Mouse (Mus musculus): ENCODE measurements at regions not wholly inside any gene's neighbourhood (a gene's known extent, or its start where the extent isn't known, plus 50 kb on each side); places are given as distances from the start of the nearest gene placed in this dataset.

- no peak overlapping the region for H3K9ac ChIP-seq
- 79% methylated on average over 1 of the region's 1 CpGs for WGBS
- H3K27me3 ChIP-seq (ENCODE audit: insufficient read depth, low read length) = no peaks in the 10 kb centered on the region
- H3K36me3 ChIP-seq (ENCODE audit: insufficient read depth) = no peaks in the 10 kb centered on the region
- no peak overlapping the region for H3K27ac ChIP-seq (ENCODE audit: low read depth, low read length)
- no peaks in the 10 kb centered on the region for H3K9me3 ChIP-seq (ENCODE audit: low read length)
- TF ChIP-seq CTCF (IDR thresholded peaks at IDR 0.05; ENCODE audit: low read depth) = no peak
- H3K4me2 ChIP-seq (ENCODE audit: low read depth) = no peak overlapping the region
- no peaks in the 10 kb centered on the region for H3K4me1 ChIP-seq (ENCODE audit: insufficient read depth)
- DNase-seq (no peak), ATAC-seq (no peak)
- no peak overlapping the region for H3K4me3 ChIP-seq (ENCODE audit: low read depth, low read length)
Measured at GRCm38 (mm10) chrX:158632406-158632805, 577.7 kb upstream of the Rps6ka3 start.

GRCm38 (mm10) chrX:158652226-158652625 lies 557.9 kb upstream of the Rps6ka3 start:
- H3K36me3 ChIP-seq (ENCODE audit: insufficient read depth) = no peaks in the 10 kb centered on the region
- H3K4me1 ChIP-seq (ENCODE audit: insufficient read depth) = no peaks in the 10 kb centered on the region
- ATAC-seq (no peak), DNase-seq (no peak)
- H3K27ac ChIP-seq (ENCODE audit: low read depth, low read length) = no peak overlapping the region
- no peaks in the 10 kb centered on the region for H3K9me3 ChIP-seq (ENCODE audit: low read length)
- no peak for TF ChIP-seq CTCF (IDR thresholded peaks at IDR 0.05; ENCODE audit: low read depth)
- no peak overlapping the region for H3K4me3 ChIP-seq (ENCODE audit: low read depth, low read length)
- 71% methylated on average over 4 of the region's 4 CpGs for WGBS
- no peak overlapping the region for H3K4me2 ChIP-seq (ENCODE audit: low read depth)
- H3K9ac ChIP-seq = no peak overlapping the region
- no peaks in the 10 kb centered on the region for H3K27me3 ChIP-seq (ENCODE audit: insufficient read depth, low read length)

GRCm38 (mm10) chrX:158656188-158656587 lies 553.9 kb upstream of the Rps6ka3 start:
- TF ChIP-seq CTCF (IDR thresholded peaks at IDR 0.05; ENCODE audit: low read depth) = no peak
- Histone ChIP-seq H3K9me3 (ENCODE audit: low read length) (no peaks in the 10 kb centered on the region), H3K4me1 (ENCODE audit: insufficient read depth) (no peaks in the 10 kb centered on the region), H3K4me3 (ENCODE audit: low read depth, low read length) (no peak overlapping the region), H3K4me2 (ENCODE audit: low read depth) (no peak overlapping the region), H3K27ac (ENCODE audit: low read depth, low read length) (no peak overlapping the region), H3K27me3 (ENCODE audit: insufficient read depth, low read length) (no peaks in the 10 kb centered on the region), H3K36me3 (ENCODE audit: insufficient read depth) (no peaks in the 10 kb centered on the region), H3K9ac (no peak overlapping the region)
- ATAC-seq (peak; percentile 72; the same call in 1 of the 2 replicates), DNase-seq (no peak)
- WGBS = 39% methylated on average over 4 of the region's 4 CpGs

- DNase-seq (no peak), ATAC-seq (no peak)
- Histone ChIP-seq H3K9ac (no peak overlapping the region), H3K27me3 (ENCODE audit: insufficient read depth, low read length) (no peaks in the 10 kb centered on the region), H3K36me3 (ENCODE audit: insufficient read depth) (no peaks in the 10 kb centered on the region), H3K4me3 (ENCODE audit: low read depth, low read length) (no peak overlapping the region), H3K9me3 (ENCODE audit: low read length) (no peaks in the 10 kb centered on the region), H3K27ac (ENCODE audit: low read depth, low read length) (no peak overlapping the region), H3K4me1 (ENCODE audit: insufficient read depth) (no peaks in the 10 kb centered on the region), H3K4me2 (ENCODE audit: low read depth) (no peak overlapping the region)
- WGBS = 77% methylated on average over 1 of the region's 1 CpGs
- TF ChIP-seq CTCF (IDR thresholded peaks at IDR 0.05; ENCODE audit: low read depth) = no peak
Measured at GRCm38 (mm10) chrX:158694191-158694590, 515.9 kb upstream of the Rps6ka3 start.

GRCm38 (mm10) chrX:158703411-158703810 lies 506.7 kb upstream of the Rps6ka3 start:
- H3K9ac ChIP-seq = no peak overlapping the region
- H3K36me3 ChIP-seq (ENCODE audit: insufficient read depth) = no peaks in the 10 kb centered on the region
- no peaks in the 10 kb centered on the region for H3K27me3 ChIP-seq (ENCODE audit: insufficient read depth, low read length)
- no peak overlapping the region for H3K4me2 ChIP-seq (ENCODE audit: low read depth)
- H3K4me3 ChIP-seq (ENCODE audit: low read depth, low read length) = no peak overlapping the region
- no peak for TF ChIP-seq CTCF (IDR thresholded peaks at IDR 0.05; ENCODE audit: low read depth)
- H3K9me3 ChIP-seq (ENCODE audit: low read length) = no peaks in the 10 kb centered on the region
- no peak overlapping the region for H3K27ac ChIP-seq (ENCODE audit: low read depth, low read length)
- 53% methylated on average over 3 of the region's 3 CpGs for whole genome bisulfite sequencing
- DNase-seq (no peak), ATAC-seq (no peak)
- H3K4me1 ChIP-seq (ENCODE audit: insufficient read depth) = no peaks in the 10 kb centered on the region

- no peak overlapping the region for H3K4me3 ChIP-seq (ENCODE audit: low read depth, low read length)
- DNase-seq (no peak), ATAC-seq (no peak)
- no peak overlapping the region for H3K9ac ChIP-seq
- H3K27ac ChIP-seq (ENCODE audit: low read depth, low read length) = no peak overlapping the region
- H3K4me1 ChIP-seq (ENCODE audit: insufficient read depth) = no peaks in the 10 kb centered on the region
- no peak overlapping the region for H3K4me2 ChIP-seq (ENCODE audit: low read depth)
- WGBS = 71% methylated on average over 3 of the region's 3 CpGs
- TF ChIP-seq CTCF (IDR thresholded peaks at IDR 0.05; ENCODE audit: low read depth) = no peak
- H3K36me3 ChIP-seq (ENCODE audit: insufficient read depth) = no peaks in the 10 kb centered on the region
- H3K9me3 ChIP-seq (ENCODE audit: low read length) = no peaks in the 10 kb centered on the region
- H3K27me3 ChIP-seq (ENCODE audit: insufficient read depth, low read length) = no peaks in the 10 kb centered on the region
Measured at GRCm38 (mm10) chrX:158709811-158710210, 500.3 kb upstream of the Rps6ka3 start.

- no peak overlapping the region for H3K4me2 ChIP-seq (ENCODE audit: low read depth)
- TF ChIP-seq CTCF (IDR thresholded peaks at IDR 0.05; ENCODE audit: low read depth) = no peak
- peak; percentile 60 for DNase-seq
Measured at GRCm38 (mm10) chrX:158744738-158745137, 465.4 kb upstream of the Rps6ka3 start.

More at GRCm38 (mm10) chrX:158744738-158745137, 465.4 kb upstream of the Rps6ka3 start:
- no peaks in the 10 kb centered on the region for H3K9me3 ChIP-seq (ENCODE audit: low read length)
- H3K27ac ChIP-seq (ENCODE audit: low read depth, low read length) = no peak overlapping the region
- WGBS = 51% methylated on average over 3 of the region's 3 CpGs
- H3K27me3 ChIP-seq (ENCODE audit: insufficient read depth, low read length) = no peaks in the 10 kb centered on the region
- ATAC-seq = peak; percentile 67
- H3K4me3 ChIP-seq (ENCODE audit: low read depth, low read length) = no peak overlapping the region
- H3K9ac ChIP-seq = no peak overlapping the region
- no peaks in the 10 kb centered on the region for H3K4me1 ChIP-seq (ENCODE audit: insufficient read depth)
- H3K36me3 ChIP-seq (ENCODE audit: insufficient read depth) = no peaks in the 10 kb centered on the region
